Mouse (Mus musculus) embryonic stem cell, embryonic (primary cell): ENCODE measurements at regions not wholly inside any gene's neighbourhood (a gene's known extent, or its start where the extent isn't known, plus 50 kb on each side); places are given as distances from the start of the nearest gene placed in this dataset.
"Not testable (repeated sequence)": the region's sequence is repeated elsewhere in the genome, so short reads cannot be mapped to it uniquely, and the experiment has no call there.

Source experiments
- CTCF ChIA-PET, 4 experiments: fragments of 300-600 bp in 2 of 4; fragments of 350-600 bp in 2 of 4; sonication (Branson Sonifier 250); formaldehyde crosslinking; loops; one replicate each; lab custom pipeline; 2022; ENCODE audit warnings: inconsistent platforms in 2 of 4; lab: Charles Lee
- POLR2A ChIA-PET, 4 experiments: fragments of 300-600 bp in 2 of 4; fragments of 350-600 bp in 2 of 4; sonication (Branson Sonifier 250); formaldehyde crosslinking; loops; one replicate each; lab custom pipeline; 2022; ENCODE audit warnings: antibody characterized with exemption in 4 of 4, inconsistent platforms in 1 of 4; lab: Charles Lee

GRCm38 (mm10) chr19:32998576-32999170 lies 241.4 kb downstream of the Pten start:
- POLR2A ChIA-PET, result interaction anchor here in 1 of 4 experiments (1.0 to 1.1 kb wide), 2 partner anchors 9 to 181 kb away, joined by 3 read pairs; no protein-coding TSS in a partner anchor
- CTCF ChIA-PET, result no interaction called here

DNA sequence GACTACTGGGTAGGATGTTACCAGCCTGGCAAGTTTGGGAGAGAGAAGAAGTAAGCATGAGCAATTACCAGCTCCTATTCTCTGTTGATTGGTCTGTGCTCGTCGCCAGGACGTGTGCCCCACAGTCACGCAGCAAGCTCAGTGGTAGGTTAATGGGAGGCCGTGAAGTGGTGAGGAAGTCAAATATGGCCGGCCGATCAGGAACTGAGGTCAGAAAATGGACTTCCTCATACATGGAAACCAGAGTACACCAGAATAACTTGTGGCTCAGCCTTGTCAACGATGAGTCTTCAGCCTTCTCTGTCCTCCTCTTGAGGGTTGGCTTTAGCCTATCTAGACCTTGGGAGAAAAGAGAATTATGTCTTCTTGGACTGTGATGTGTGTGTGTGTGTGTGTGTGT lies 250.3 kb downstream of the Pten start:
- ChIA-PET CTCF (interaction anchor here in 1 of 4 experiments (0.5 to 0.7 kb wide), 3 partner anchors 18 to 1569 kb away, joined by 3 to 8 read pairs (median 3); no protein-coding TSS in a partner anchor), POLR2A (interaction anchor here in 2 of 4 experiments (0.5 to 1.7 kb wide), 6 partner anchors 9 to 178 kb away, joined by 3 to 8 read pairs (median 3); no protein-coding TSS in a partner anchor)

- ChIA-PET CTCF (interaction anchor here in 1 of 4 experiments (0.6 to 0.7 kb wide), 2 partner anchors 32 to 1568 kb away, joined by 3 to 8 read pairs; no protein-coding TSS in a partner anchor), POLR2A (interaction anchor here in 2 of 4 experiments (0.5 to 1.7 kb wide), 7 partner anchors 9 to 179 kb away, joined by 3 to 8 read pairs (median 3); no protein-coding TSS in a partner anchor)
Observed at GRCm38 (mm10) chr19:33008076-33008475, 250.8 kb downstream of the Pten start.

- POLR2A ChIA-PET, result interaction anchor here in 2 of 4 experiments (0.7 to 1.7 kb wide), 2 partner anchors 10 to 98 kb away, joined by 3 to 4 read pairs; no protein-coding TSS in a partner anchor
- CTCF ChIA-PET, result interaction anchor here in 1 of 4 experiments (0.6 kb wide), 1 partner anchor 31 kb away, joined by 3 read pairs; no protein-coding TSS in a partner anchor
Observed at GRCm38 (mm10) chr19:33008794-33009193, 251.5 kb downstream of the Pten start.

- ChIA-PET CTCF (no interaction called here), POLR2A (no interaction called here)
Observed at GRCm38 (mm10) chr19:33010886-33011446, 253.7 kb downstream of the Pten start.

- POLR2A ChIA-PET, CTCF ChIA-PET: not testable (repeated sequence)
Observed at GRCm38 (mm10) chr19:33014879-33015278, 257.6 kb downstream of the Pten start.

DNA sequence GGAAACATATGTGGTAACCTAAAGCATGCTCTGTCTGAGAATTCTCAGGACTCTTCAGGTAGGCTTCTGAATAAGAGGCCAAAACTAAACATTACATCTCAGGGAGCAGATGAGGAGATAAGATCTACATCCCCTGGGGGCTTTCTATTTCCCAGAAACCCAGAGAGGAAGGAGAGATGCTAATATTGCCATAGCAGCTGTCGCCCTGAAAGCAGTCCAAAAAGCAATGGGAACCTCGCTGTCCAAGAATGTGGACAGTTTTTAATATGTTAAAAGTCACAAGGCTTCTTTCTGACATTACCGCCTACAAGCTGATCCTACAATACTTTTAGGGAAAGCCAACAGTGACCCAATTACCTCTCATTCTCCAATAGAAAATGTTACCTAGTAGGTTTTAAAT lies 263.9 kb downstream of the Pten start:
- ChIA-PET POLR2A (interaction anchor here in 1 of 4 experiments (0.6 kb wide), 1 partner anchor 12 kb away, joined by 3 read pairs; no protein-coding TSS in a partner anchor), CTCF (no interaction called here)

DNA sequence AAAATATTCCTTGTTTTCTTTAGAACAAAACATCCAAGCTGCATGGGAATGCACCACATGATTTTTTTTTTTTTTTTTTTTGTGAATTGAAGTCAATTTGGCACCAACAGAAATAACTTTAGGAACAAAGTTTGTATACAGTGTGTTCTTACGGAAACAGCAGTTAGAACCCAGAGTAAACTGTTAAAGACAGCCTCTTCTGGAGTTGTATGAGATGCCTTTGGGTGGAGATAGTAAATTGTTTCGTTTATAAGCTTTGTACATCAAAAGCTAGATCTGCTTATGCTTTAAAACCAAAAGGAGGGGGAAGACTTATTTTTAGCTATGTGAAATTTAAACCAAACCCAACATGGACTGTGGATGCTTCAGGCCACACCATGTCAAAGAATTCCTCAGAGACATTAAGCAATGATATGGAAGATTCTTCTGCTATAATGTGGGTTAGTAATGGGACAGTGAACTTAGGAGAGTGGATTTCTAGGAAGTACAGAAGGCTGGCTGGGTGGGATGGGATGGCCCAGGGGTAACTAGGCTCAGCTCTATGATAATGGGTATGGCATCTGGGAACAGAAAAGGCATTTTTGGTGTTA lies 265.6 kb downstream of the Pten start:
- CTCF ChIA-PET, result no interaction called here
- POLR2A ChIA-PET, result no interaction called here

- POLR2A ChIA-PET, result interaction anchor here in 2 of 4 experiments (0.7 to 1.0 kb wide), 2 partner anchors 139 to 841 kb away, joined by 3 to 10 read pairs; no protein-coding TSS in a partner anchor
- CTCF ChIA-PET, result interaction anchor here in 1 of 4 experiments (0.6 kb wide), 1 partner anchor 13 kb away, joined by 8 read pairs; no protein-coding TSS in a partner anchor
Observed at GRCm38 (mm10) chr19:33029688-33030444, 272.6 kb downstream of the Pten start.

GRCm38 (mm10) chr19:33040512-33040911 lies 283.2 kb downstream of the Pten start:
- CTCF ChIA-PET, result interaction anchor here in 1 of 4 experiments (0.5 to 0.6 kb wide), 2 partner anchors 32 to 676 kb away, joined by 3 to 7 read pairs; no protein-coding TSS in a partner anchor
- POLR2A ChIA-PET, result no interaction called here

GRCm38 (mm10) chr19:33040991-33041390 lies 283.7 kb downstream of the Pten start:
- POLR2A ChIA-PET, result no interaction called here
- CTCF ChIA-PET, result interaction anchor here in 1 of 4 experiments (0.6 kb wide), 1 partner anchor 676 kb away, joined by 7 read pairs; no protein-coding TSS in a partner anchor

GRCm38 (mm10) chr19:33042760-33043159 lies 285.5 kb downstream of the Pten start:
- CTCF ChIA-PET, result no interaction called here
- POLR2A ChIA-PET, result no interaction called here

DNA sequence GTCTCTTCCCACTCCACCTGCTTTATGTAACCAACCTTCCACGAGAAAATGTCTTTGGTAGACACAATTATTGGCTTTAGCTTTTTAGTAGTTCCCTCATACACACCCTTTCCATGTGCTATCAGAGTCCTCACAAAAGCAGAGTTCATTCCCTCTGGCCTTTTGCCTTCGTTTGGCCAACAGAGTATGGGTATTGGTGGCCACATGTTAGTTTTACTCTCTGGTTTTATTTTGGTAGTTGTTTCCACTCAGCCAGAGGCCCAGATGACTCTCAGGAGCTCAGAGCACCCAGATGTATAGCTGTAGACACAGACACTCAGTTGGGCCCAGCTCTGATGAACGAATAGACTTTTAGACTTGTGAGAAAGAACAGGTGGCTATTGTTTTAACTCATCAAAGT lies 286.4 kb downstream of the Pten start:
- ChIA-PET CTCF (no interaction called here), POLR2A (no interaction called here)

GRCm38 (mm10) chr19:33048754-33049442 lies 291.6 kb downstream of the Pten start:
- ChIA-PET POLR2A (no interaction called here), CTCF (interaction anchor here in 1 of 4 experiments (0.5 kb wide), 1 partner anchor 57 kb away, joined by 3 read pairs; no protein-coding TSS in a partner anchor)

DNA sequence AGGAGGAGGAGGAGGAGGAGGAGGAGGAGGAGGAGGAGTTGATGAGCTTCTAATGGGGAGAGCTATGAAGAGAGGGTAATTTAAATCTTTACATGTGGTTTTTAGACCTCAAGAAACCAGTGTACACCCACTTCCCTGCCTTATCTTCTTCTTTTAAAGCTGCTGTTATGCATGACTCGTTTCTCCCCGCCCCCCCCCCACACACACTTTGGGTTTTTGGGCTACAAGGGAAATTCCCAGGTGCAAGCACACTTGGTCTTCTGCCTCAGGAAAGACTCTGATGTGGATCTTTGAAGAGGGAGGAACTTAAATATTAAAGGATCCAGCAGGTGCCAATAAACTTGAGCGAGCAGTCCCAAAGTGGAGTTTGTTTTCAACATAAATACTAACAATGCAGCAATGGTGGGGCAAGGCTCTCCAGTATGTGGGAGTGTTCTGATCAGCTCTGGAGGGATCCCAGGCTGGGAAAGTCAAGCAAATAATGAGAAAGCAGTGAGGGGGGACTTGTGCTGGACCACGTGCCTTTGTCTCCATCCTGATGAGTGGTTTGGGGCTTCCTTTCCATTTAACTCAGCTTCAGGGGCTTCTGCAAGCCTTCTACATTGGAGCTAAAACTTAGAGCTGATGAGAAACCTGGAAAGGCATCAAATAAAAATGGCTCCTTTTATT lies 296.0 kb downstream of the Pten start:
- POLR2A ChIA-PET, result no interaction called here
- CTCF ChIA-PET, result interaction anchor here in 2 of 4 experiments (0.7 kb wide), 2 partner anchors 53 to 124 kb away, joined by 3 to 11 read pairs; no protein-coding TSS in a partner anchor

DNA sequence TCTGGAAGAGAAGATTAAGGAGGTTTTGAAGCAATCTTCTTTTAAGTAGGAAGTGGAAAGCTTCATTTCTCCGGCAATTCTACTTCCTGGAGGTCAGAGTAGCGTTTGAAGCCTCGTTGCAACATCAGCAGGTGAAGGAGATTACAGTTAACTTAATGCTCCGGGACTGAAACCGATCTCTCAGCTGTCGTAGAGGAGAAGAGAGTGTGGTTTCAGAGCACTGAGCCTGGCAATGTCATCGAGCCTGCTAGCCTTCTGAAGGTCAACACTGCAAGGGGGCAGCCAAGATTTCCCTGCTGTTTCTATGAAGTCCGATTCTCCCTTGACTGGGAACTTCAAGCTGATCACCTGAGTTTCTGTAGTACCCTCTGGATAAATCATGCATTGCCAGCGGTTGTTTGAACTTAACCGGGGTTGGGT lies 299.1 kb downstream of the Pten start:
- CTCF ChIA-PET, result interaction anchor here in 1 of 4 experiments (0.6 kb wide), 1 partner anchor 294 kb away, joined by 5 read pairs; no protein-coding TSS in a partner anchor
- POLR2A ChIA-PET, result no interaction called here

GRCm38 (mm10) chr19:33061006-33061405 lies 303.7 kb downstream of the Pten start:
- POLR2A ChIA-PET, result interaction anchor here in 1 of 4 experiments (0.7 kb wide), 1 partner anchor 248 kb away, joined by 3 read pairs; no protein-coding TSS in a partner anchor
- CTCF ChIA-PET, result no interaction called here
